Mouse (Mus musculus): ENCODE data around the gene Mtnr1b.

Gene Mtnr1b

DNA sequence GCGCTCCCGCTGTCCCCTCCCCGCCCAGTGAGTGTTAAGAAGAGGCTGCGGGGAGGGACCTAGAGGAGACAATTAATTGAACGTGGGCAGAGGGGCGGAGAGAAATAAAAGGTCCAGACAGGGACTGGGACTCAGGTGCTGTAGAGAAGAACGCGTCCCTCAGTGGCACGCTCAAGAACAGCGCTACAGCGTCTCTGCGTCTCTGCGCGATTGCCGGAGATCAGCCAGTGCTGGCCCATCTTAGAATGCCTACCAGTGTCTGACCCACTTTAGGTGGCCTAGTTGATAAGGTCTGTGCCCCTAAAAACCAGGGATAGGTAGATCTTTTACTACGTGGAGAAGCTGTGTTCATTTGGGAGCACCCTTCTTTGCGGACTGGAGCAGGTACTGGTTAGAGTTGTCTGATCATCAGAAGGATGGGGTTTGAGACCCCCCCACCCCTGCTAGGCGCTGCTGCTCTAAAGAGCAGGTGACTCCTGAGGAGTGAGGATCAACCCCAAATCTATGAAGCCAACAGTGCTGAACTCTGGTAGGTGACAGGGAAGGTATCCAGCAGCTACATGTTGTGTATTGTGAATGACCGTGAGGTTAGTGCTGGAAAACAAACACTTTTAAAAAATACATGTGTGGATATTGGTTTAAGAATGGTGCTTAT, at the start of gene Mtnr1b:
Gene Mtnr1b (minus strand): TSS at position 51 of the 655 bp plus-strand sequence.
- DNase-seq (ENCODE audit: extremely low read depth, low read depth), result no peak

- DNase-seq (ENCODE audit: extremely low read depth, low read depth), result peak; percentile 81
These were observed 45.9 kb upstream of the Mtnr1b start for GRCm38 (mm10) chr9:15920271-15920670.

DNA sequence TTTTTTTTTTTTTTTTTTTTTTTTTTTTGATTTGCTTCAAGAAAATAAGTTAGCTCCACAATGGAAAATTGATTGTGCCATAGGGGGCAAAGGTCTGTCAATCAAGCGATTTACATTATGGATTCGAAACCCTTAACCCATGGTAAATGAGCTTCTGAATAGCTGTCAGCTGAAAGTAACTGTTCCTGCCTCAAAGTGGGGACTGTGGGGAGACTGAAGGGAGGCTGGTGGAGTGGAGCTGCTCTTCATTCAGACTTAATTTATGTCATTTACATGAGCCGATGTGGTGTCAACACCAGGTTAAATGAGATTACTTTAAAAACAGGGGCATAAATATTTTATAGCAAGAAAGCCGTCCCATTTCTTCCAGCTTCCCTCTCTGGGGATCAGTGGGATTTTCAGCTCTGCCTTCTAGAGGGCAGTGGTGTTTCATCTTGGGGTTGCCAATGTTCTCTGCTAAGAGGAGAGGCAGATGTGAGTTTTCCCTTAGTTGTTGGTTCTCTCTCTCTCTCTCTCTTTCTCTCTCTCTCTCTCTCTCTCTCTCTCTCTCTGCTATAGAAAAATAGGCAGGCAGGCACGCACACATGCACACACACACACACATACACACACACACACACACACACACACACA, 45.1 kb upstream of the Mtnr1b start:
- no peak for DNase-seq (ENCODE audit: extremely low read depth, low read depth)

DNA sequence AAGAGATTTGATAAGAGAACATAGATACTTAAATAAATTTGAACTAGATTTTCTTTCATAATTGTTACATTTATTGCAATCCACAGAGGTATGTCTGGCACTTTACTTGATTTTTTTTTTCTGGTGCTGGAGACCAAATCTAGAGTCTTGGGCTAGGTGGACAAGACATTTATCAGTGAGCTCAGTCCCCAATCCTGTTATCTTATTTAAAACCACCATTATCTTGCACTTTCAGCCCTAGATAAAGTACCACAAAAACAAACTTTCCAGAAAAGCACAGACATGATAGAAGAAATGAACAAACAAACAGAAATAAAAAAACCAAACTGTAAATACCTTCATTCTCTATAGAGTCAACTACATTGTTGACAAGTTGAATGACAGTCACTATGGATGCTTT, 42.2 kb upstream of the Mtnr1b start:
- no peak for DNase-seq (ENCODE audit: extremely low read depth, low read depth)

DNA sequence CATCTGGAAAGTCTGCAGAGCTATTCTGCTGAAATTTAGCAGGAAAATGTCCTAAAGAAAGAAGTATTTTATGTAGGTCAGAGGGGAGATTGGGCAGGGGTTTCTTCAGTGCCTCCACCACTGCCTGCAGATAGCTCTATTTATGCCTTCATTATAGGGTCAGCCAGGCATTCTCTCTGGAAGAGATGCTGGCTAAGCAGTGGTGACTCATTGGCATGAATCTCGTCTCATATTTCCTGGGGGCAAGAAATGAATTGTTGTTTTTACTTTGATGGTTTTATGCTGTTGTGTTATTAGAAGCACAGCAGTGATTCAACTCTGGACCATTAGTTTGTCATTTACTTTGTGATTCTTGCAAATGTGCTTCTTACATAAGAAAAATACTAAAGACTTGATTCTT, 38.4 kb upstream of the Mtnr1b start:
- DNase-seq (ENCODE audit: extremely low read depth, low read depth), result no peak

- DNase-seq (ENCODE audit: extremely low read depth, low read depth), result no peak
These were observed 35.2 kb upstream of the Mtnr1b start for GRCm38 (mm10) chr9:15909397-15910113.

- no peak for DNase-seq (ENCODE audit: extremely low read depth, low read depth)
These were observed 29.8 kb upstream of the Mtnr1b start for GRCm38 (mm10) chr9:15903948-15904750.

DNA sequence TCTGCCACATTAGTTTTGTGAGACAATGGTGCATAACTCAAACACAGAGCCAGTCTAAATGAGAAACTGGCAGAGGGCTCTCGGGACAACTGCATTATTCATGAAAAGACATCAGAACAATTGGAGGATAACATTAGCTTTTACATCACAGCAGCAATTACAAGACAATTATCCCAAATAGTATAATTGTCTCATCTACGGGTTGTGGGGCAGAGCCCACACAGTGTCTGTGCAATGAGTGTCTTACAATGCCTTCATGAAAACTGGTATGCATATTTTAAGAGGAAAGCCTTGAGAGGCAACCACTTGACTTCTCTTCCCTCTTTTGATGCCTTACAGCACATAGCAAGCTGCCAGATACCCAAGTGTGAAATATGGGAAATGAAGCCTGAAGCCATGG, 23.8 kb upstream of the Mtnr1b start:
- no peak for DNase-seq (ENCODE audit: extremely low read depth, low read depth)

- DNase-seq (ENCODE audit: extremely low read depth, low read depth), result no peak
These were observed 12.4 kb upstream of the Mtnr1b start for GRCm38 (mm10) chr9:15886756-15887155.

- no peak for DNase-seq (ENCODE audit: extremely low read depth, low read depth)
These were observed 6.4 kb upstream of the Mtnr1b start for GRCm38 (mm10) chr9:15880754-15881153.

DNA sequence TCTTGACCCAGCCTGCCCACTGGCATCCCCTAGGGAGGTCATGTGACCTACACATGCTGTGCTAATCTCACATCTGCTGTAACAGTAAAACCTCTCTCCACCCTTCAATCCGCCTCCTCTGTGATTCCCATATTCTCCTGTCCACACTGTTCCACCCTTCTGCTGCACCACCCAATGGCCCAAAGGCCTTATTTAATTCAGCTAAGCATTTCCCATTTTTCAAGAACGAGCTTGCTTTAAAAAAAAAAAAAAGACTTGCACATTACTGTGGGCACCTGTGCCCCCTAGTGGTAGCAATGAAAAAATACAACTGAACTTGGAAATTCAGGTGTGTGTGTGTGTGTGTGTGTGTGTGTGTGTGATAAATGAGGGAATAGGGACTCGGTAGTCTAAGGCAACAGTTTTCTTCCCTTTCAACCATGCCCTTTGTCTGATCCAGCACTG, 5.8 kb upstream of the Mtnr1b start:
- DNase-seq (ENCODE audit: extremely low read depth, low read depth), result peak; percentile 41

DNA sequence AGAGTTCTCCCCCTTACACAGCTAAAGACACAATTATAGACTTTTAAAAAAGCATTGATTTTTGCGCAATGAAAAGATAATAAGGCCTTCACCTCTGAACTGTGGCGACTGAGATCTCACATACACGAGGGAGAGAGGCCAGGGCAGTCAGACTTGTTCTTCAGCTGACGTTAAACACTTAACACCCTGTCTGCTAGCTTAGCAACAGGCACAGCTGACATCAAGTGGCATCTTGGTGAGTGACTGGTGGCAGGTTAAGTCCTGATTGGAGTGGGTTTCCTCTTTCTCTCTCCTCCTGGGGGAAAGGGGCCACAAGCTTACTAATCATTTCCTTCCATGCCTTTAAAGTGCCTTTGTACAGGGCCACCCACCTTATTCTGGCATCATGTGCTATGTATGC, 4.3 kb downstream of the Mtnr1b start:
- no peak for DNase-seq (ENCODE audit: extremely low read depth, low read depth)

GRCm38 (mm10) chr9:15869456-15869855, 4.9 kb downstream of the Mtnr1b start:
- no peak for DNase-seq (ENCODE audit: extremely low read depth, low read depth)

DNA sequence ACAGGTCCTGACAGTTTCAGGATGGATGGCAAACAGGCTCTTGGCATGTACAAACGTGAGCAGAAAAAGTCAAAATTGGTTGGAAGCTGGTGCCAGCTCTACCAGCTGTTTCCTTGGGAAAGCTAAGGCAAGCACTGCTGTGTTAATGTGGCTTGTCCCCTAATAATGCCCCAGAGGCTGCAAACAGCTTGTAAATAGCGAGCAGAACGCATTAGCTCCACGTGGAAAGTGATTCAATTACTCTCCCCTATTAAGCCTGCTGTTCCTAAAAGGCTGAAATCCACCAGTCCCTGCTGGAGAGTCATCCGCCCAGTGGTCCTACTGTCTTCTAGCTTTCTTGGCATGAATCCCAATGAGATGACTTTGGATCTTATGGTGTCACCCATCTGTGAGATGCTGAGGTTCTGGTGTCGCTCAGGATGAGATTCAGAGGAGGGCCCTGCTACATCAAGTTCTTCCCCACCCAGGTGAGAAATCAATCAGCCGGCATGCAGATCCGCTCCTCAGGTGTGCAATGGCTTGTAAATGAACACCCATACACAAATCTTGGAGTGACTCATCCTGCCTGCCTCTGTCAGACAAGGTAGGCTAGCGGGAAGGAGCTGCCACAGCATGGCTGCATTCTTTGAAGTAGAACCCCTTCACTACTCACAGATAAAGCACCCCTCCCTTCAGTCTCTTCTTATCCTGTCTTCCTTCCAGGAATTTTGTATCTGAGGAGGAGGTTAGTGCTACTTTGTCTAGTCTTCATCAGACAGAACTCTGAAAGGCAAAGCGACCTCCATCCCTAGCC, 7.9 kb downstream of the Mtnr1b start:
- no peak for DNase-seq (ENCODE audit: extremely low read depth, low read depth)

DNA sequence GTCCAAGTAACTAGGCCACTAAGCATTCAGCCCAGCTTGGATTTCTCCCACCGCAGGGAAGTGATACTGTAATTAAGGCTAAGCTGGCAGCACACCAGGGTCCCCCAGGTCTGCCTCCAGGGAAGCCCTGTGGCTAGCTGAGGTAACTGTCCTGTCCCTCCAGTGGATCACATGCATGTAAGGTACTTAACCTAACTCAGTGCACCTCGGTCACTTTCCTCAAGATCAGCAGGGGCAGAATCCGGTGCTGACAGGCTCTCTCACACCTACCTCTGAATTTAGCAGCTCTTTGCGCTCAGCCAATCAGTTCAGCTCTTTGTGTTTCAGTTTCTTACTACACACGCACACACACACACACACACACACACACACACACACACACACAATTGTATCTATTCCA, 13.0 kb downstream of the Mtnr1b start:
- no peak for DNase-seq (ENCODE audit: extremely low read depth, low read depth)

- no peak for DNase-seq (ENCODE audit: extremely low read depth, low read depth)
These were observed 23.6 kb downstream of the Mtnr1b start for GRCm38 (mm10) chr9:15850749-15851148.

- no peak for DNase-seq (ENCODE audit: extremely low read depth, low read depth)
These were observed 29.0 kb downstream of the Mtnr1b start for GRCm38 (mm10) chr9:15845390-15845789.

DNA sequence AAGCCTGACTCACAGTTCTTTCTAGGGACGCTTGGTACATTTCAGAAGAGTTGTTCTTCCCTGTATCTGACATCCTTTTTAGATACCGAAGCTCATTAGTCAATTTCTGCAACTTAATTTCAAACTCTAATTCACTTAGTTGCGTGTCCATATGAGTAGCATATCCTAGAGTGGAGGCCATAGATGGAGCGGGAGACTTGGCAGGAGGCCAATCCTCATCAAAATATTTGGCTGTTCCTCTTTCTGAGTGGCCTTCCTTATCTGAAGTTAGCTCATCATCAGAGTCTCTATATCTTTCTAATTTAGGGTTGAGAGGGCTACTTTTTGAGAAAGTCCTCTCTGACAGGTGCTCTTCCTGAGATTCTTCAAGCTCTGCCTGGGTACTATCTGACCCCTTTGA, 29.4 kb downstream of the Mtnr1b start:
- peak; percentile 3 for DNase-seq (ENCODE audit: extremely low read depth, low read depth)

- no peak for DNase-seq (ENCODE audit: extremely low read depth, low read depth)
These were observed 61.1 kb downstream of the Mtnr1b start for GRCm38 (mm10) chr9:15813002-15813911.

- DNase-seq (ENCODE audit: extremely low read depth, low read depth), result no peak
These were observed 70.1 kb downstream of the Mtnr1b start for GRCm38 (mm10) chr9:15804296-15804695.

Data from MEL-GATA-1-ER (cell line).